In genomic region chr10:94305526-94305925, GRCm38 (mm10) we compare ENCODE assay signal across 9 mouse cellular contexts.
DNase-seq lines count a peak whose midpoint lies in the region; ATAC-seq lines count a peak whose summit lies in the region.
"Had no signal": no experiment of that assay in that cellular context is flagged by ENCODE, and none has a peak within 500 bp of the region (broad histone marks: within the 10 kb centered on the region; RNA-seq: fewer than 3 reads in every experiment).

No protein-coding gene starts in this region.

- ATAC-seq in frontal cortex, adult (ENCODE audit: low TSS enrichment): no peak

- peak; percentile 74 for DNase-seq in kidney, postnatal 10 days
- DNase-seq in kidney, adult 18-20 months: no peak
- peak; percentile 5 for DNase-seq in A20 (ENCODE audit: low read depth, low spot score)
- peak; percentile 20 for DNase-seq in MEL-GATA-1-ER (ENCODE audit: extremely low read depth, low read depth)
- DNase-seq in hindlimb bud, embryonic 11.5 days (ENCODE audit: extremely low spot score, low read depth, low spot score): peak; percentile 63
- DNase-seq in neural tube, embryonic 10.5 days (ENCODE audit: extremely low spot score, low spot score): no peak
- no peak for DNase-seq in right cerebral cortex, adult 18-20 months
- DNase-seq: cerebellum, adult 11-12 months had no signal

Comparison
In these comparisons a context has a peak if more than half of its experiments do, and no peak if none do; other contexts are left out.
1. DNase-seq: peak in kidney, postnatal 10 days (single experiment), A20 (single experiment), MEL-GATA-1-ER (single experiment) and hindlimb bud, embryonic 11.5 days (single experiment); none in kidney, adult 18-20 months (single experiment), neural tube, embryonic 10.5 days (single experiment) and right cerebral cortex, adult 18-20 months (single experiment).